Mouse (Mus musculus) kidney, adult 2 months (tissue): ENCODE data around the gene Ube4b. TPM values are rescaled to one million over a fixed set of nuclear protein-coding genes. Genes with fewer than 3 reads are reported as not detected.

Source experiments
- DNase-seq: peaks from one replicate; pipeline ENCODE4 v3.0.0; 2021
- H3K27ac ChIP-seq: fragments of 200-500 bp; 2 replicates; pipeline ENCODE4 v1.5.1; 2012; ENCODE audit warnings: low read depth, low read length, control low read depth, inconsistent platforms; ENCODE audit not compliant: insufficient read depth
- H3K27me3 ChIP-seq: fragments of 200-500 bp; replicated peaks from 2 replicates; pipeline ENCODE4 v1.6.1; 2012; ENCODE audit warnings: mild to moderate bottlenecking, moderate library complexity, low read length, inconsistent platforms; ENCODE audit not compliant: control insufficient read depth, insufficient read depth
- H3K36me3 ChIP-seq: fragments of 200-500 bp; 2 replicates; pipeline ENCODE4 v1.6.1; 2012; ENCODE audit warnings: mild to moderate bottlenecking, moderate library complexity, low read length, inconsistent platforms; ENCODE audit not compliant: control insufficient read depth, insufficient read depth
- H3K4me1 ChIP-seq: fragments of 200-500 bp; 2 replicates; pipeline ENCODE4 v1.6.1; 2011; ENCODE audit warnings: low read length; ENCODE audit not compliant: control insufficient read depth, insufficient read depth
- H3K4me3 ChIP-seq: fragments of 200-500 bp; 2 replicates; pipeline ENCODE4 v1.5.1; 2011; ENCODE audit warnings: mild to moderate bottlenecking, low read depth, low read length, control low read depth; ENCODE audit not compliant: insufficient read depth
- CTCF ChIP-seq: fragments of 200-500 bp; conservative IDR thresholded peaks from 2 replicates; pipeline ENCODE4 v1.5.1; 2011; ENCODE audit warnings: low read depth, mild to moderate bottlenecking, control low read depth, low read length, moderate library complexity, mixed read lengths; ENCODE audit not compliant: insufficient read depth, insufficient read length
- POLR2A ChIP-seq: fragments of 200-500 bp; IDR thresholded peaks from one replicate; pipeline ENCODE4 v1.6.1; 2011; ENCODE audit warnings: low read depth, low read length, control low read depth
- WGBS: fragments of 180-500 bp; shearing (Covaris S2); methylation state at CpG from one replicate; pipeline ENCODE4 v1.1.7; 2018; 5-methylcytosine and 5-hydroxymethylcytosine counted together
- polyA plus RNA-seq: library from polyadenylated mRNA; depleted of rRNA; stranded (reverse); fragments of >200 nt; gene quantifications from 2 replicates; pipeline ENCODE4 v1.2.3, GENCODE M21; 2012

Ube4b gene
- polyA plus RNA-seq, 1 experiment, result 56.5 TPM

GRCm38 (mm10) chr4:149400878-149401590, 25.5 kb downstream of the Ube4b start:
- no peak overlapping the region for H3K4me3 ChIP-seq
- H3K36me3 ChIP-seq, result no peaks in the 10 kb centered on the region
- WGBS, result 52% methylated on average over 12 of the region's 12 CpGs
- peak; percentile 68 for DNase-seq
- peaks cover 55% of the 10 kb centered on the region for H3K4me1 ChIP-seq
- TF ChIP-seq CTCF, result no peak
- TF ChIP-seq POLR2A, result no peak
- H3K27ac ChIP-seq, result no peak overlapping the region
- H3K27me3 ChIP-seq, result no peaks in the 10 kb centered on the region

- TF ChIP-seq POLR2A, result no peak
- TF ChIP-seq CTCF, result no peak
- Histone ChIP-seq H3K4me3 (no peak overlapping the region), H3K36me3 (no peaks in the 10 kb centered on the region), H3K27me3 (no peaks in the 10 kb centered on the region), H3K27ac (no peak overlapping the region), H3K4me1 (peaks cover 51% of the 10 kb centered on the region)
- 52% methylated on average over 4 of the region's 4 CpGs for WGBS
- DNase-seq, result no peak
Measured at GRCm38 (mm10) chr4:149399331-149399910, 27.1 kb downstream of the Ube4b start.

- DNase-seq, result no peak
Measured at GRCm38 (mm10) chr4:149398181-149398735, 28.3 kb downstream of the Ube4b start.

GRCm38 (mm10) chr4:149396433-149397306, 29.9 kb downstream of the Ube4b start:
- 57% methylated on average over 21 of the region's 21 CpGs for WGBS
- Histone ChIP-seq H3K4me1 (peaks cover 50% of the 10 kb centered on the region), H3K36me3 (no peaks in the 10 kb centered on the region), H3K27ac (no peak overlapping the region), H3K27me3 (no peaks in the 10 kb centered on the region), H3K4me3 (no peak overlapping the region)
- no peak for TF ChIP-seq CTCF
- no peak for DNase-seq

More at GRCm38 (mm10) chr4:149398181-149398735, 28.3 kb downstream of the Ube4b start:
- TF ChIP-seq CTCF, result no peak
- no peak for TF ChIP-seq POLR2A
- no peaks in the 10 kb centered on the region for H3K27me3 ChIP-seq
- WGBS, result 78% methylated on average over 9 of the region's 9 CpGs
- peaks cover 50% of the 10 kb centered on the region for H3K4me1 ChIP-seq
- no peak overlapping the region for H3K4me3 ChIP-seq
- no peaks in the 10 kb centered on the region for H3K36me3 ChIP-seq
- no peak overlapping the region for H3K27ac ChIP-seq

- no peak for TF ChIP-seq CTCF
- TF ChIP-seq POLR2A, result no peak
- H3K4me3 ChIP-seq, result no peak overlapping the region
- peak; percentile 49 for DNase-seq
- H3K27ac ChIP-seq, result no peak overlapping the region
- WGBS, result 48% methylated on average over 6 of the region's 6 CpGs
- no peaks in the 10 kb centered on the region for H3K27me3 ChIP-seq
- H3K36me3 ChIP-seq, result no peaks in the 10 kb centered on the region
- peaks cover 43% of the 10 kb centered on the region for H3K4me1 ChIP-seq
Measured at GRCm38 (mm10) chr4:149395581-149395980, 31.0 kb downstream of the Ube4b start.

- DNase-seq, result no peak
- Histone ChIP-seq H3K27ac (peak overlapping the region; percentile 26), H3K4me1 (peaks cover 39% of the 10 kb centered on the region), H3K4me3 (no peak overlapping the region), H3K36me3 (no peaks in the 10 kb centered on the region), H3K27me3 (no peaks in the 10 kb centered on the region)
- 66% methylated on average over 4 of the region's 4 CpGs for WGBS
- no peak for TF ChIP-seq POLR2A
- TF ChIP-seq CTCF, result no peak
Measured at GRCm38 (mm10) chr4:149394292-149394691, 32.3 kb downstream of the Ube4b start.
